Mouse (Mus musculus) liver, postnatal 0 days (tissue): Measurements from ENCODE around the gene Ccdc163.

Source experiments
- CTCF ChIP-seq: sonication (generic); IDR thresholded peaks from 2 replicates; pipeline ENCODE4 v1.5.1; 2016; ENCODE audit warnings: antibody characterized with exemption, low read depth
- EP300 ChIP-seq: IDR thresholded peaks from 2 replicates; pipeline ENCODE4 v1.6.1; 2016; ENCODE audit warnings: antibody characterized with exemption, low read depth, mild to moderate bottlenecking

GRCm38 (mm10) chr4:116687041-116687440 lies 21.3 kb upstream of the Ccdc163 start:
- TF ChIP-seq CTCF (no peak), EP300 (no peak)
